Mouse (Mus musculus) hindbrain, embryonic 11.5 days (tissue): ENCODE results near the gene Pcgf5. TPM values are rescaled to one million over a fixed set of nuclear protein-coding genes. Genes with fewer than 3 reads are reported as not detected.

Experiments
- ATAC-seq: fragments of 200-750 bp; cut with Nextera tagmentation; 2 replicates; pipeline ENCODE4 v1.8.0; 2017; ENCODE audit warnings: mild to moderate bottlenecking, moderate TSS enrichment, moderate library complexity; ENCODE audit not compliant: low FRiP score
- DNase-seq: peaks from one replicate; pipeline ENCODE4 v3.0.0-alpha.2; 2015; ENCODE audit warnings: low spot score
- H3K27ac ChIP-seq: fragments of 300-500 bp; sonication (generic); 2 replicates; pipeline ENCODE4 v1.5.1; 2014; ENCODE audit warnings: mild to moderate bottlenecking, low read depth, low read length
- H3K27me3 ChIP-seq: fragments of 300-500 bp; sonication (generic); 2 replicates; pipeline ENCODE4 v1.6.1; 2014; ENCODE audit warnings: mild to moderate bottlenecking, low read length, moderate library complexity, mixed read lengths; ENCODE audit not compliant: control insufficient read depth, insufficient read depth
- H3K36me3 ChIP-seq: fragments of 300-500 bp; sonication (generic); 2 replicates; pipeline ENCODE4 v1.6.1; 2014; ENCODE audit warnings: mild to moderate bottlenecking, low read length, moderate library complexity, mixed read lengths; ENCODE audit not compliant: control insufficient read depth, insufficient read depth
- H3K4me1 ChIP-seq: fragments of 300-500 bp; sonication (generic); replicated peaks from 2 replicates; pipeline ENCODE4 v1.6.1; 2014; ENCODE audit warnings: low read length, mixed read lengths; ENCODE audit not compliant: control insufficient read depth, insufficient read depth
- H3K4me2 ChIP-seq: fragments of 300-500 bp; sonication (generic); replicated peaks from 2 replicates; pipeline ENCODE4 v1.6.1; 2014; ENCODE audit warnings: mild to moderate bottlenecking, low read depth, low read length
- H3K4me3 ChIP-seq: fragments of 300-500 bp; sonication (generic); 2 replicates; pipeline ENCODE4 v1.5.1; 2014; ENCODE audit warnings: low read depth, low read length
- H3K9ac ChIP-seq: fragments of 300-500 bp; sonication (generic); 2 replicates; pipeline ENCODE4 v1.6.1; 2014; ENCODE audit warnings: low read depth, low read length
- H3K9me3 ChIP-seq: fragments of 300-500 bp; sonication (generic); 2 replicates; pipeline ENCODE4 v1.6.1; 2016; ENCODE audit warnings: low read length; ENCODE audit not compliant: control insufficient read depth
- WGBS: fragments of 180-500 bp; shearing (Covaris S2); extraction: QIAGEN DNeasy Blood & Tissue Kit; methylation state at CpG from one replicate; pipeline ENCODE4 v1.1.7; 2014; 5-methylcytosine and 5-hydroxymethylcytosine counted together
- polyA plus RNA-seq: library from polyadenylated mRNA; unstranded; fragments of >200 nt; fragmentation: Nextera tagmentation; extraction: Ambion mirVana; gene quantifications from 2 replicates; pipeline ENCODE4 v1.2.1, GENCODE M21; 2014

Pcgf5 gene
- polyA plus RNA-seq, 1 experiment from 2014 or later = 11.0 TPM

- Histone ChIP-seq H3K36me3 (no peaks in the 10 kb centered on the region), H3K27ac (no peak overlapping the region), H3K4me2 (no peak overlapping the region), H3K9ac (no peak overlapping the region), H3K4me3 (no peak overlapping the region), H3K27me3 (no peaks in the 10 kb centered on the region), H3K4me1 (no peaks in the 10 kb centered on the region), H3K9me3 (no peaks in the 10 kb centered on the region)
- no peak for DNase-seq
- 82% methylated on average over 11 of the region's 11 CpGs for WGBS
- ATAC-seq = no peak
Observed at GRCm38 (mm10) chr19:36375200-36375783, 27.2 kb downstream of the Pcgf5 start.

- peak; percentile 2 for DNase-seq
- WGBS = 73% methylated on average over 7 of the region's 7 CpGs
- Histone ChIP-seq H3K9ac (no peak overlapping the region), H3K36me3 (no peaks in the 10 kb centered on the region), H3K27ac (no peak overlapping the region), H3K4me1 (no peaks in the 10 kb centered on the region), H3K4me2 (no peak overlapping the region), H3K27me3 (no peaks in the 10 kb centered on the region), H3K9me3 (no peaks in the 10 kb centered on the region), H3K4me3 (no peak overlapping the region)
- 0 out of 2 replicates have a peak, but pooled peaks have one; percentile 33 for ATAC-seq
Observed at GRCm38 (mm10) chr19:36377729-36378128, 29.6 kb downstream of the Pcgf5 start.

GRCm38 (mm10) chr19:36378511-36379232 is 30.6 kb downstream of the Pcgf5 start:
- H3K4me3 ChIP-seq = no peak overlapping the region
- H3K27ac ChIP-seq = no peak overlapping the region
- no peaks in the 10 kb centered on the region for H3K9me3 ChIP-seq
- 73% methylated on average over 15 of the region's 15 CpGs for WGBS
- H3K4me2 ChIP-seq = no peak overlapping the region
- ATAC-seq = no peak
- H3K9ac ChIP-seq = no peak overlapping the region
- H3K36me3 ChIP-seq = no peaks in the 10 kb centered on the region
- DNase-seq = no peak
- H3K4me1 ChIP-seq = no peaks in the 10 kb centered on the region
- H3K27me3 ChIP-seq = no peaks in the 10 kb centered on the region

GRCm38 (mm10) chr19:36382901-36383300 is 34.8 kb downstream of the Pcgf5 start:
- Histone ChIP-seq H3K9ac (no peak overlapping the region), H3K4me1 (no peaks in the 10 kb centered on the region), H3K9me3 (no peaks in the 10 kb centered on the region), H3K4me3 (no peak overlapping the region), H3K27me3 (no peaks in the 10 kb centered on the region), H3K36me3 (no peaks in the 10 kb centered on the region), H3K4me2 (no peak overlapping the region), H3K27ac (no peak overlapping the region)
- ATAC-seq (no peak), DNase-seq (no peak)
- WGBS = 85% methylated on average over 3 of the region's 3 CpGs

- Histone ChIP-seq H3K4me3 (no peak overlapping the region), H3K4me2 (no peak overlapping the region), H3K27me3 (no peaks in the 10 kb centered on the region), H3K4me1 (no peaks in the 10 kb centered on the region), H3K36me3 (no peaks in the 10 kb centered on the region), H3K9me3 (no peaks in the 10 kb centered on the region), H3K9ac (no peak overlapping the region), H3K27ac (no peak overlapping the region)
- DNase-seq (no peak), ATAC-seq (no peak)
- WGBS = 76% methylated on average over 5 of the region's 5 CpGs
Observed at GRCm38 (mm10) chr19:36383977-36384376, 35.9 kb downstream of the Pcgf5 start.

GRCm38 (mm10) chr19:36384426-36384825 is 36.3 kb downstream of the Pcgf5 start:
- ATAC-seq (no peak), DNase-seq (no peak)
- WGBS = 7% methylated on average over 2 of the region's 2 CpGs
- Histone ChIP-seq H3K27ac (no peak overlapping the region), H3K9me3 (no peaks in the 10 kb centered on the region), H3K36me3 (no peaks in the 10 kb centered on the region), H3K27me3 (no peaks in the 10 kb centered on the region), H3K4me1 (no peaks in the 10 kb centered on the region), H3K9ac (no peak overlapping the region), H3K4me2 (no peak overlapping the region), H3K4me3 (no peak overlapping the region)

GRCm38 (mm10) chr19:36388502-36388901 is 40.4 kb downstream of the Pcgf5 start:
- Histone ChIP-seq H3K9me3 (no peaks in the 10 kb centered on the region), H3K4me3 (no peak overlapping the region), H3K9ac (no peak overlapping the region), H3K36me3 (no peaks in the 10 kb centered on the region), H3K4me2 (no peak overlapping the region), H3K27me3 (no peaks in the 10 kb centered on the region), H3K27ac (no peak overlapping the region), H3K4me1 (no peaks in the 10 kb centered on the region)
- DNase-seq = no peak
- 81% methylated on average over 5 of the region's 5 CpGs for WGBS
- no peak for ATAC-seq

DNA sequence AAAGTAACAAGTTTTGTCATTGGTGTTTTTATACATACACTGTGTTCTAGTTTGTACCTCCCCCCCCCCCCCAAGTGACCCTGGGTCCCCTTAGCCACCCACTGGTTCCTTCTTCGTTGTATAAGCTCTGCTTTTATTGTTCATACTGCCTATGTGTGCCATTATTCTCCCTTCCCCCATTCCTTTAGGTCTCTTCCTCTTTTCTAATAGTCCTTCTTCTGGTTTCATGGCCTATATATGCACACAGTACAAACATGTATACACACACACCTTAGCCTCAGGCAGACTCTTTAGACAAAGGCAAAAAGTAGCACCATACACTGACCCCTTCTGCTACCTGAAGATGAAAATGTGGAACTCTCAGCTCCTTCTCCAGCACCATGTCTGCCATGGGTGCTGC is 42.6 kb downstream of the Pcgf5 start:
- no peak overlapping the region for H3K9ac ChIP-seq
- no peaks in the 10 kb centered on the region for H3K9me3 ChIP-seq
- no peaks in the 10 kb centered on the region for H3K27me3 ChIP-seq
- H3K4me2 ChIP-seq = no peak overlapping the region
- no peaks in the 10 kb centered on the region for H3K4me1 ChIP-seq
- 69% methylated on average over 1 of the region's 1 CpGs for WGBS
- no peak for ATAC-seq
- H3K4me3 ChIP-seq = no peak overlapping the region
- H3K36me3 ChIP-seq = no peaks in the 10 kb centered on the region
- H3K27ac ChIP-seq = no peak overlapping the region
- no peak for DNase-seq

- H3K9ac ChIP-seq = no peak overlapping the region
- no peak for ATAC-seq
Observed at GRCm38 (mm10) chr19:36398500-36398899, 50.4 kb downstream of the Pcgf5 start.

More at GRCm38 (mm10) chr19:36398500-36398899, 50.4 kb downstream of the Pcgf5 start:
- no peaks in the 10 kb centered on the region for H3K4me1 ChIP-seq
- no peak overlapping the region for H3K4me3 ChIP-seq
- no peak for DNase-seq
- WGBS = 80% methylated on average over 3 of the region's 3 CpGs
- no peak overlapping the region for H3K4me2 ChIP-seq
- H3K9me3 ChIP-seq = no peaks in the 10 kb centered on the region
- no peak overlapping the region for H3K27ac ChIP-seq
- no peaks in the 10 kb centered on the region for H3K36me3 ChIP-seq
- H3K27me3 ChIP-seq = no peaks in the 10 kb centered on the region
